Comparison of ENCODE assay signal across 9 mouse cellular contexts in the genomic region with DNA sequence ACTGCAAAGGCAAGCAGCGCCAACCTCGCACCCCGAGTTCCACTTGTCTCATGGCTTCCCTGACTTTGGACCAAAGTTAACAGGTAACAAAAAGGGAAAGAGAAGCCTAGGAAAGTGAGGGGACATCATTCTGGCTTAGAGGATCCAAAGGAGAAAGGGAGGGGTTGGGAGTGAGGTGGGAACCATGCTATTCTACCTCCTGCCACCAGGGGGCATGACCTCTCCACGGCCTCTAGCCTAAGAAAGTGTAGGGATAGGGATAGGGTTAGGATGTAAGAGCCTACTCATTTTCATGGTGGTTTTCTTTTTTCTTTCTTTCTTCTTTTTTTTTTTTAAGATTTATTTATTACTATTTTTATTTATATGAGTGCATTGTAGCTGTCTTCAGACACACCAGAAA. TPM values are rescaled to one million over a fixed set of nuclear protein-coding genes. Genes with fewer than 3 reads are reported as not detected.
DNase-seq lines count a peak whose midpoint lies in the region; ATAC-seq and TF ChIP-seq lines count a peak whose summit lies in the region.
"Had no signal": no experiment of that assay in that cellular context is flagged by ENCODE, and none has a peak within 500 bp of the region (broad histone marks: within the 10 kb centered on the region; RNA-seq: fewer than 3 reads in every experiment).

No protein-coding gene starts in this region.

- no peak overlapping the region for H3K4me3 ChIP-seq in kidney, embryonic 14.5 days (ENCODE audit: low read length)
- H3K4me3 ChIP-seq in E14TG2a.4 (replicated peaks; ENCODE audit: low read length), result peak overlapping the region; percentile 52; the same call in 1 of the 2 replicates
- H3K4me3 ChIP-seq in lung, embryonic 14.5 days (ENCODE audit: low read depth, low read length), result no peak overlapping the region
- H3K4me3 ChIP-seq in forebrain, embryonic 11.5 days (ENCODE audit: low read depth, low read length), result no peak overlapping the region

- H3K9ac ChIP-seq in kidney, embryonic 14.5 days (ENCODE audit: low read depth, low read length), result no peak overlapping the region
- H3K9ac ChIP-seq in lung, embryonic 14.5 days, result no peak overlapping the region
- H3K9ac ChIP-seq in forebrain, embryonic 11.5 days (ENCODE audit: low read length), result no peak overlapping the region

- no peak overlapping the region for H3K4me2 ChIP-seq in kidney, embryonic 14.5 days (replicated peaks; ENCODE audit: low read depth, low read length)
- H3K4me2 ChIP-seq in lung, embryonic 14.5 days, result no peak overlapping the region
- no peak overlapping the region for H3K4me2 ChIP-seq in forebrain, embryonic 11.5 days (ENCODE audit: low read depth, low read length, severe bottlenecking)

- ATAC-seq in kidney, embryonic 14.5 days (ENCODE audit: low FRiP score, low TSS enrichment), result no peak
- peak; percentile 76 for ATAC-seq in erythroid progenitor cell, adult 5-6 weeks (replicated peaks; ENCODE audit: low FRiP score, poor library complexity, severe bottlenecking)
- 0 out of 2 replicates have a peak, but pooled peaks have one; percentile 38 for ATAC-seq in lung, embryonic 14.5 days (ENCODE audit: insufficient read depth)
- no peak for ATAC-seq in forebrain, embryonic 11.5 days (replicated peaks; ENCODE audit: low FRiP score)

- 83% methylated on average over 4 of the region's 4 CpGs for WGBS in kidney, embryonic 14.5 days
- WGBS in lung, embryonic 14.5 days, result 78% methylated on average over 4 of the region's 4 CpGs
- 79% methylated on average over 4 of the region's 4 CpGs for WGBS in forebrain, embryonic 11.5 days

- peak; percentile 95 for TF ChIP-seq CTCF in E14TG2a.4 (conservative IDR thresholded peaks at IDR 0.05; ENCODE audit: low read length)
- peak; percentile 86 for TF ChIP-seq CTCF in lung, embryonic 14.5 days (IDR thresholded peaks at IDR 0.05; ENCODE audit: low read depth)

- peak; percentile 54 for DNase-seq in kidney, adult 9 months
- peak; percentile 79 for DNase-seq in adrenal gland, postnatal 14 days
- DNase-seq in lung, embryonic 14.5 days, result peak; percentile 61
- peak; percentile 61 for DNase-seq in testis, postnatal 14 days (ENCODE audit: low spot score)
- DNase-seq in forebrain, embryonic 11.5 days (ENCODE audit: low spot score), result no peak

- no peaks in the 10 kb centered on the region for H3K27me3 ChIP-seq in kidney, embryonic 14.5 days (ENCODE audit: control insufficient read depth, insufficient read depth, low read length)
- 0 out of 2 replicates have a peak, but pooled peaks cover 3% of the 10 kb centered on the region for H3K27me3 ChIP-seq in E14TG2a.4 (ENCODE audit: insufficient read depth, low read length)
- no peaks in the 10 kb centered on the region for H3K27me3 ChIP-seq in lung, embryonic 14.5 days (ENCODE audit: insufficient read depth, low read length)
- H3K27me3 ChIP-seq in forebrain, embryonic 11.5 days (ENCODE audit: control insufficient read depth, insufficient read depth, low read length), result no peaks in the 10 kb centered on the region

- no peak overlapping the region for H3K27ac ChIP-seq in kidney, embryonic 14.5 days (ENCODE audit: low read depth, low read length)
- H3K27ac ChIP-seq in lung, embryonic 14.5 days (ENCODE audit: low read depth), result no peak overlapping the region
- H3K27ac ChIP-seq in forebrain, embryonic 11.5 days (ENCODE audit: low read depth, low read length), result no peak overlapping the region
- H3K27ac ChIP-seq: macrophage had no signal

- H3K9me3 ChIP-seq in kidney, embryonic 14.5 days (ENCODE audit: control insufficient read depth, low read length), result no peaks in the 10 kb centered on the region
- H3K9me3 ChIP-seq in E14TG2a.4 (ENCODE audit: low read length), result peaks cover 9% of the 10 kb centered on the region
- no peaks in the 10 kb centered on the region for H3K9me3 ChIP-seq in lung, embryonic 14.5 days (ENCODE audit: low read depth, low read length)
- no peaks in the 10 kb centered on the region for H3K9me3 ChIP-seq in forebrain, embryonic 11.5 days (ENCODE audit: control insufficient read depth, low read length)

- no peaks in the 10 kb centered on the region for H3K4me1 ChIP-seq in kidney, embryonic 14.5 days (ENCODE audit: control insufficient read depth, insufficient read depth, low read length)
- peaks cover 83% of the 10 kb centered on the region for H3K4me1 ChIP-seq in E14TG2a.4 (replicated peaks; ENCODE audit: low read depth, low read length)
- no peaks in the 10 kb centered on the region for H3K4me1 ChIP-seq in lung, embryonic 14.5 days (ENCODE audit: insufficient read depth)
- no peaks in the 10 kb centered on the region for H3K4me1 ChIP-seq in forebrain, embryonic 11.5 days (replicated peaks; ENCODE audit: control insufficient read depth, insufficient read depth, low read length)

- H3K36me3 ChIP-seq in kidney, embryonic 14.5 days (ENCODE audit: control insufficient read depth, insufficient read depth, low read length), result peaks cover 68% of the 10 kb centered on the region
- H3K36me3 ChIP-seq in E14TG2a.4 (ENCODE audit: insufficient read depth, low read length), result peaks cover 59% of the 10 kb centered on the region
- H3K36me3 ChIP-seq in lung, embryonic 14.5 days (ENCODE audit: insufficient read depth), result peaks cover 89% of the 10 kb centered on the region
- H3K36me3 ChIP-seq in forebrain, embryonic 11.5 days (ENCODE audit: control insufficient read depth, insufficient read depth, low read length), result peaks cover 20% of the 10 kb centered on the region

RNA-seq across cellular contexts. Expression of a gene that starts 8.5 kb away (rescaled TPM):
- polyA plus RNA-seq in kidney, embryonic 14.5 days (2014; fragmentation: Nextera tagmentation; extraction: Ambion mirVana), result 17.7 and 22.3 TPM in 2 replicates
- total RNA-seq in adrenal gland, postnatal 14 days (2021), result 119 and 121 TPM in 2 replicates
- 2.9 and 5.4 TPM in 2 replicates for total RNA-seq in erythroid progenitor cell, adult 5-6 weeks (2015; ENCODE audit: low replicate concordance)
- total RNA-seq in erythroid progenitor cell, adult 5-6 weeks (2017; ENCODE audit: low replicate concordance), result 0.64 and 0.76 TPM in 2 replicates
- polyA plus RNA-seq in lung, embryonic 14.5 days (2014; fragmentation: Nextera tagmentation; extraction: Ambion mirVana), result 61.2 and 67.5 TPM in 2 replicates
- polyA plus RNA-seq in forebrain, embryonic 11.5 days (2014; fragmentation: Nextera tagmentation; extraction: Ambion mirVana), result 10.4 and 11.3 TPM in 2 replicates
- polyA plus RNA-seq: macrophage had no signal

RNA-seq across cellular contexts. Expression of a gene that starts 30.0 kb away (rescaled TPM):
- 203 and 216 TPM in 2 replicates for polyA plus RNA-seq in kidney, embryonic 14.5 days (2014; fragmentation: Nextera tagmentation; extraction: Ambion mirVana)
- 196 and 213 TPM in 2 replicates for total RNA-seq in adrenal gland, postnatal 14 days (2021)
- total RNA-seq in erythroid progenitor cell, adult 5-6 weeks (2015; ENCODE audit: low replicate concordance), result 23.9 and 38.2 TPM in 2 replicates
- total RNA-seq in erythroid progenitor cell, adult 5-6 weeks (2017; ENCODE audit: low replicate concordance), result 66.1 and 114 TPM in 2 replicates
- polyA plus RNA-seq in lung, embryonic 14.5 days (2014; fragmentation: Nextera tagmentation; extraction: Ambion mirVana), result 184 and 187 TPM in 2 replicates
- 169 and 174 TPM in 2 replicates for polyA plus RNA-seq in forebrain, embryonic 11.5 days (2014; fragmentation: Nextera tagmentation; extraction: Ambion mirVana)

RNA-seq across cellular contexts. Expression of a gene that starts 53.7 kb away (rescaled TPM):
- 811 and 907 TPM in 2 replicates for polyA plus RNA-seq in kidney, embryonic 14.5 days (2014; fragmentation: Nextera tagmentation; extraction: Ambion mirVana)
- 191 and 202 TPM in 2 replicates for total RNA-seq in adrenal gland, postnatal 14 days (2021)
- 52.4 and 65.6 TPM in 2 replicates for total RNA-seq in erythroid progenitor cell, adult 5-6 weeks (2015; ENCODE audit: low replicate concordance)
- 19.6 and 25.3 TPM in 2 replicates for total RNA-seq in erythroid progenitor cell, adult 5-6 weeks (2017; ENCODE audit: low replicate concordance)
- polyA plus RNA-seq in lung, embryonic 14.5 days (2014; fragmentation: Nextera tagmentation; extraction: Ambion mirVana), result 909 and 927 TPM in 2 replicates
- 944 and 965 TPM in 2 replicates for polyA plus RNA-seq in forebrain, embryonic 11.5 days (2014; fragmentation: Nextera tagmentation; extraction: Ambion mirVana)

Comparison
In these comparisons a context has a peak if more than half of its experiments do, and no peak if none do; other contexts are left out.
1. ATAC-seq: peak in erythroid progenitor cell, adult 5-6 weeks (single experiment) and lung, embryonic 14.5 days (single experiment); none in kidney, embryonic 14.5 days (single experiment) and forebrain, embryonic 11.5 days (single experiment).